Mouse (Mus musculus): ENCODE results near the gene Smim4. TPM values are rescaled to one million over a fixed set of nuclear protein-coding genes. Genes with fewer than 3 reads are reported as not detected.
A peak's percentile ranks its signal among the peaks of the same experiment; 100 is the strongest.

Gene Smim4
- total and polyA plus RNA-seq, 3 experiments: 61.1 to 81.7 (median 81.3) TPM

- H3K27ac ChIP-seq: no peak overlapping the region
- H3K27me3 ChIP-seq (ENCODE audit: control insufficient read depth, insufficient read depth, low read length): no peaks in the 10 kb centered on the region
- 21% methylated on average over 1 of the region's 1 CpGs for WGBS
- DNase-seq: no peak
- peaks cover 2% of the 10 kb centered on the region for H3K36me3 ChIP-seq (ENCODE audit: control insufficient read depth, insufficient read depth, low read length)
- TF ChIP-seq POLR2A (IDR thresholded peaks at IDR 0.05; ENCODE audit: insufficient read depth, low read depth, low read length) (no peak), CTCF (IDR thresholded peaks at IDR 0.05) (peak; percentile 70)
- no peaks in the 10 kb centered on the region for H3K79me2 ChIP-seq (replicated peaks; ENCODE audit: control insufficient read depth, insufficient read depth, low read length)
- no peak overlapping the region for H3K4me3 ChIP-seq
- intact Hi-C loops (cut with DNase I): loop anchor here (5.0 kb wide), 1 partner anchor 35 kb away; no protein-coding TSS in a partner anchor
- no peak overlapping the region for H3K9ac ChIP-seq (ENCODE audit: low read depth, low read length)
- no peaks in the 10 kb centered on the region for H3K4me1 ChIP-seq (ENCODE audit: control insufficient read depth, insufficient read depth, low read length)
Measured at GRCm38 (mm10) chr14:31062277-31062676, 66.5 kb downstream of the Smim4 start.

DNA sequence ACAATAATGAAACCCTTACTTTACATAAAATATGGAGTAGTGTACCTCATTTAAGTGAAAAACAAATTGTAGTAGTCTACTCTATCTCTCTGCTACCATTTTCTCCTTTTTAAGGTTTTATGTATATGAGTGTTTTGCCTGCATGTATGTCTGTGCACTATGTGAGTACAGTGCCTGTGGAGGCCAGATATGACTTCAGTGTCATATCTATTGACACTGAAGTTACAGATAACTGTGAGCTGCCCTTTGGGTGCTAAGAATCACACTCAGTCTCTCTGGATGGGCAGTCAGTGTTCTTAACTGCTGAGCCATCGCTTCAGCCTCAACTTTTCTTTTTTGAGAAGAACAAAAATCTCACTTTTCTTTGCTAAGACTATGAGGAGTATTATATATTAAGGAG is 82.9 kb downstream of the Smim4 start:
- H3K4me1 ChIP-seq (ENCODE audit: control insufficient read depth, insufficient read depth, low read length): no peaks in the 10 kb centered on the region
- intact Hi-C loops (cut with DNase I): no loop called here
- H3K27me3 ChIP-seq (ENCODE audit: control insufficient read depth, insufficient read depth, low read length): no peaks in the 10 kb centered on the region
- no peaks in the 10 kb centered on the region for H3K79me2 ChIP-seq (replicated peaks; ENCODE audit: control insufficient read depth, insufficient read depth, low read length)
- DNase-seq: no peak
- peaks cover 1% of the 10 kb centered on the region for H3K36me3 ChIP-seq (ENCODE audit: control insufficient read depth, insufficient read depth, low read length)
- TF ChIP-seq EP300 (IDR thresholded peaks at IDR 0.05; ENCODE audit: insufficient read depth, low read depth, low read length): no peak
- 100% methylated on average over 1 of the region's 1 CpGs for WGBS
- no peak overlapping the region for H3K9ac ChIP-seq (ENCODE audit: low read depth, low read length)
- H3K4me3 ChIP-seq: no peak overlapping the region
- no peak overlapping the region for H3K27ac ChIP-seq

- DNase-seq: no peak
- Histone ChIP-seq H3K9ac (ENCODE audit: low read depth, low read length) (no peak overlapping the region), H3K36me3 (ENCODE audit: control insufficient read depth, insufficient read depth, low read length) (peaks cover 3% of the 10 kb centered on the region), H3K27ac (no peak overlapping the region), H3K27me3 (ENCODE audit: control insufficient read depth, insufficient read depth, low read length) (no peaks in the 10 kb centered on the region), H3K4me3 (no peak overlapping the region), H3K4me1 (ENCODE audit: control insufficient read depth, insufficient read depth, low read length) (no peaks in the 10 kb centered on the region), H3K79me2 (replicated peaks; ENCODE audit: control insufficient read depth, insufficient read depth, low read length) (no peaks in the 10 kb centered on the region)
- 93% methylated on average over 5 of the region's 5 CpGs for WGBS
- TF ChIP-seq POLR2A (IDR thresholded peaks at IDR 0.05; ENCODE audit: insufficient read depth, low read depth, low read length): no peak
- TF ChIP-seq EP300 (IDR thresholded peaks at IDR 0.05; ENCODE audit: insufficient read depth, low read depth, low read length): no peak
- intact Hi-C loops (cut with DNase I): no loop called here
Measured at GRCm38 (mm10) chr14:31045296-31045695, 83.5 kb downstream of the Smim4 start.

Other genes starting within 250 kb of the Smim4 start
- 10 to 100 TPM; 14.4 to 15.9 TPM for gene Mustn1, start 249.8 kb downstream of the Smim4 start, total RNA-seq (2021)
- gene Mustn1, start 249.8 kb downstream of the Smim4 start, polyA plus RNA-seq (2012; rRNA removed): 13.6 and 17.7 TPM in 2 replicates
- gene Itih4, start 242.5 kb downstream of the Smim4 start, total RNA-seq (2021): 1 to 10 TPM; 7.1 to 7.3 TPM
- gene Itih4, start 242.5 kb downstream of the Smim4 start, polyA plus RNA-seq (2012; rRNA removed): 4.7 and 7.0 TPM in 2 replicates
- under 1 TPM; 0.82 to 0.86 TPM for gene Itih3, start 205.2 kb downstream of the Smim4 start, total RNA-seq (2021)
- 0.25 and 0.44 TPM in 2 replicates for gene Itih3, start 205.2 kb downstream of the Smim4 start, polyA plus RNA-seq (2012; rRNA removed)
- not detected for gene Itih1, start 185.7 kb downstream of the Smim4 start, total RNA-seq (2021)
- gene Itih1, start 185.7 kb downstream of the Smim4 start, polyA plus RNA-seq (2012; rRNA removed): 0.04 and 0.09 TPM in 2 replicates
- 1 to 10 TPM; 4.0 to 5.6 TPM for gene Nek4, start 177.6 kb downstream of the Smim4 start, total RNA-seq (2021)
- 1.7 and 3.2 TPM in 2 replicates for gene Nek4, start 177.6 kb downstream of the Smim4 start, polyA plus RNA-seq (2012; rRNA removed)
- 10 to 100 TPM; 24.6 to 25.1 TPM for gene Glt8d1, start 127.6 kb downstream of the Smim4 start, total RNA-seq (2021)
- 18.4 and 30.1 TPM in 2 replicates for gene Glt8d1, start 127.6 kb downstream of the Smim4 start, polyA plus RNA-seq (2012; rRNA removed)
- gene Spcs1, start 127.3 kb downstream of the Smim4 start, total RNA-seq (2021): 100 to 1,000 TPM; 123 to 137 TPM
- gene Spcs1, start 127.3 kb downstream of the Smim4 start, polyA plus RNA-seq (2012; rRNA removed): 145 and 289 TPM in 2 replicates
- 10 to 100 TPM; 49.6 to 52.8 TPM for gene Pbrm1, start 109.8 kb downstream of the Smim4 start, total RNA-seq (2021)
- 7.7 and 15.7 TPM in 2 replicates for gene Pbrm1, start 109.8 kb downstream of the Smim4 start, polyA plus RNA-seq (2012; rRNA removed)
- gene Gnl3, start 109.8 kb downstream of the Smim4 start, total RNA-seq (2021): 10 to 100 TPM; 26.2 to 27.6 TPM
- gene Gnl3, start 109.8 kb downstream of the Smim4 start, polyA plus RNA-seq (2012; rRNA removed): 8.1 and 19.2 TPM in 2 replicates
- 10 to 100 TPM; 18.7 to 21.8 TPM for gene Nt5dc2, start 2.1 kb upstream of the Smim4 start, total RNA-seq (2021)
- gene Nt5dc2, start 2.1 kb upstream of the Smim4 start, polyA plus RNA-seq (2012; rRNA removed): 52.5 and 82.7 TPM in 2 replicates
- gene Stab1, start 39.7 kb upstream of the Smim4 start, total RNA-seq (2021): 10 to 100 TPM; 64.2 to 65.0 TPM
- gene Stab1, start 39.7 kb upstream of the Smim4 start, polyA plus RNA-seq (2012; rRNA removed): 77.0 and 90.8 TPM in 2 replicates
- 1,000 to 10,000 TPM; 5,084 to 5,508 TPM for gene Tnnc1, start 79.4 kb upstream of the Smim4 start, total RNA-seq (2021)
- 4,851 and 5,939 TPM in 2 replicates for gene Tnnc1, start 79.4 kb upstream of the Smim4 start, polyA plus RNA-seq (2012; rRNA removed)
- 100 to 1,000 TPM; 123 to 129 TPM for gene Nisch, start 88.0 kb upstream of the Smim4 start, total RNA-seq (2021)
- 187 and 223 TPM in 2 replicates for gene Nisch, start 88.0 kb upstream of the Smim4 start, polyA plus RNA-seq (2012; rRNA removed)
- gene Sema3g, start 88.9 kb upstream of the Smim4 start, total RNA-seq (2021): 10 to 100 TPM; 15.0 to 15.1 TPM
- 6.1 and 8.0 TPM in 2 replicates for gene Sema3g, start 88.9 kb upstream of the Smim4 start, polyA plus RNA-seq (2012; rRNA removed)
- 1 to 10 TPM; 2.9 to 3.6 TPM for gene Phf7, start 122.4 kb upstream of the Smim4 start, total RNA-seq (2021)
- gene Phf7, start 122.4 kb upstream of the Smim4 start, polyA plus RNA-seq (2012; rRNA removed): 3.1 and 5.7 TPM in 2 replicates
- 10 to 100 TPM; 39.6 to 49.1 TPM for gene Bap1, start 122.5 kb upstream of the Smim4 start, total RNA-seq (2021)
- gene Bap1, start 122.5 kb upstream of the Smim4 start, polyA plus RNA-seq (2012; rRNA removed): 43.6 and 55.2 TPM in 2 replicates
- under 1 TPM; 0.02 to 0.05 TPM for gene Dnah1, start 194.9 kb upstream of the Smim4 start, total RNA-seq (2021)
- gene Dnah1, start 194.9 kb upstream of the Smim4 start, polyA plus RNA-seq (2012; rRNA removed): 0.03 and 0.41 TPM in 2 replicates
- gene Capn7, start 207.7 kb upstream of the Smim4 start, total RNA-seq (2021): 10 to 100 TPM; 29.6 to 32.5 TPM
- gene Capn7, start 207.7 kb upstream of the Smim4 start, polyA plus RNA-seq (2012; rRNA removed): 15.3 and 30.1 TPM in 2 replicates

Measured in heart, adult 2 months (tissue).